8 mouse cellular contexts compared by ENCODE assay signal in genomic region chr4:141060426-141061301, GRCm38 (mm10). TPM values are rescaled to one million over a fixed set of nuclear protein-coding genes. Genes with fewer than 3 reads are reported as not detected.
DNase-seq lines count a peak whose midpoint lies in the region; ATAC-seq lines count a peak whose summit lies in the region.

Gene Crocc, minus strand, starts transcription at chr4:141060550.

- no peaks in the 10 kb centered on the region for H3K36me3 ChIP-seq in hindbrain, embryonic 11.5 days (ENCODE audit: control insufficient read depth, insufficient read depth, low read length)

- H3K4me2 ChIP-seq in hindbrain, embryonic 11.5 days (replicated peaks; ENCODE audit: low read depth, low read length) = peak within 1 kb of the TSS; percentile 61

- DNase-seq in Muller cell, postnatal 12 days (ENCODE audit: inconsistent ontology term) = peak; percentile 100
- peak; percentile 99 for DNase-seq in cerebellum, adult 9-11 months
- DNase-seq in frontal cortex, adult 2 months (ENCODE audit: extremely low spot score in 1 of 2, low spot score in 1 of 2) = peak; percentile 93 to 99
- DNase-seq in hindbrain, embryonic 11.5 days (ENCODE audit: low spot score) = peak; percentile 100
- peak; percentile 100 for DNase-seq in layer of hippocampus, postnatal 10 days (ENCODE audit: low spot score in 2 of 2)
- peak; percentile 100 for DNase-seq in lung, postnatal 10 days
- DNase-seq in ovary, postnatal 36 days (ENCODE audit: low spot score) = peak; percentile 100
- peak; percentile 100 for DNase-seq in thymus, postnatal 25 days

- H3K9me3 ChIP-seq in hindbrain, embryonic 11.5 days (ENCODE audit: control insufficient read depth, low read length) = no peaks in the 10 kb centered on the region

- peak within 1 kb of the TSS; percentile 69 for H3K9ac ChIP-seq in hindbrain, embryonic 11.5 days (ENCODE audit: low read depth, low read length)

- H3K27me3 ChIP-seq in hindbrain, embryonic 11.5 days (ENCODE audit: control insufficient read depth, insufficient read depth, low read length) = no peaks in the 10 kb centered on the region

- no peaks in the 10 kb centered on the region for H3K4me1 ChIP-seq in hindbrain, embryonic 11.5 days (replicated peaks; ENCODE audit: control insufficient read depth, insufficient read depth, low read length)

- H3K27ac ChIP-seq in hindbrain, embryonic 11.5 days (ENCODE audit: low read depth, low read length) = peak within 1 kb of the TSS; percentile 83

- H3K4me3 ChIP-seq in hindbrain, embryonic 11.5 days (ENCODE audit: low read depth, low read length) = peak within 1 kb of the TSS; percentile 53

- under 1% methylated on average over 73 of the region's 77 CpGs for WGBS in hindbrain, embryonic 11.5 days

- peak; percentile 95 for ATAC-seq in hindbrain, embryonic 11.5 days (ENCODE audit: low FRiP score)

RNA-seq across cellular contexts. Expression of gene Crocc, which starts in this region (rescaled TPM):
- polyA plus RNA-seq in frontal cortex, adult 2 months (2012; rRNA removed) = 70.4 and 80.2 TPM in 2 replicates
- 6.3 and 7.6 TPM in 2 replicates for polyA plus RNA-seq in hindbrain, embryonic 11.5 days (2014; fragmentation: Nextera tagmentation; extraction: Ambion mirVana)
- 10 to 100 TPM; 32.2 to 42.8 TPM for total RNA-seq in layer of hippocampus, postnatal 10 days (2021)

Comparison
In these comparisons a context has a peak if more than half of its experiments do, and no peak if none do; other contexts are left out.
1. Peak in every context shown above with its lines: DNase-seq, ATAC-seq, H3K4me3 ChIP-seq and H3K27ac ChIP-seq.